Mouse (Mus musculus): Measurements from ENCODE around the gene Iqgap3. TPM values are rescaled to one million over a fixed set of nuclear protein-coding genes. Genes with fewer than 3 reads are reported as not detected.

Gene Iqgap3
- polyA plus RNA-seq (2014; fragmentation: Nextera tagmentation; extraction: Ambion mirVana): 31.2 and 32.5 TPM in 2 replicates

- no peak for TF ChIP-seq CTCF (IDR thresholded peaks at IDR 0.05; ENCODE audit: low read depth)
- ATAC-seq (ENCODE audit: insufficient read depth): peak; percentile 93
- Histone ChIP-seq H3K4me3 (ENCODE audit: low read depth, low read length) (peak within 1 kb of the TSS; percentile 75), H3K4me2 (peak within 1 kb of the TSS; percentile 81), H3K27me3 (ENCODE audit: insufficient read depth, low read length) (no peaks in the 10 kb centered on the region), H3K4me1 (ENCODE audit: insufficient read depth) (0 out of 2 replicates have a peak, but pooled peaks cover 3% of the 10 kb centered on the region), H3K36me3 (ENCODE audit: insufficient read depth) (peaks cover 28% of the 10 kb centered on the region), H3K9ac (peak within 1 kb of the TSS; percentile 70), H3K27ac (ENCODE audit: low read depth) (peak within 1 kb of the TSS; percentile 73), H3K9me3 (ENCODE audit: low read depth, low read length) (no peaks in the 10 kb centered on the region)
- DNase-seq: peak; percentile 96
- WGBS: 19% methylated on average over 33 of the region's 33 CpGs
These were observed at the start of gene Iqgap3 for GRCm38 (mm10) chr3:88081345-88082223. TSS of gene Iqgap3 (plus strand) at chr3:88081971.

- Histone ChIP-seq H3K4me3 (ENCODE audit: low read depth, low read length) (no peak overlapping the region), H3K4me2 (no peak overlapping the region), H3K9ac (no peak overlapping the region), H3K27me3 (ENCODE audit: insufficient read depth, low read length) (peaks cover 12% of the 10 kb centered on the region), H3K4me1 (ENCODE audit: insufficient read depth) (0 out of 2 replicates have a peak, but pooled peaks cover 3% of the 10 kb centered on the region), H3K36me3 (ENCODE audit: insufficient read depth) (no peaks in the 10 kb centered on the region), H3K9me3 (ENCODE audit: low read depth, low read length) (peaks cover under 1% of the 10 kb centered on the region; the same call in 1 of the 2 replicates), H3K27ac (ENCODE audit: low read depth) (no peak overlapping the region)
- WGBS: 33% methylated on average over 5 of the region's 5 CpGs
- DNase-seq: no peak
- no peak for ATAC-seq (ENCODE audit: insufficient read depth)
- no peak for TF ChIP-seq CTCF (IDR thresholded peaks at IDR 0.05; ENCODE audit: low read depth)
These were observed 48.3 kb upstream of the Iqgap3 start for GRCm38 (mm10) chr3:88033506-88033905.

DNA sequence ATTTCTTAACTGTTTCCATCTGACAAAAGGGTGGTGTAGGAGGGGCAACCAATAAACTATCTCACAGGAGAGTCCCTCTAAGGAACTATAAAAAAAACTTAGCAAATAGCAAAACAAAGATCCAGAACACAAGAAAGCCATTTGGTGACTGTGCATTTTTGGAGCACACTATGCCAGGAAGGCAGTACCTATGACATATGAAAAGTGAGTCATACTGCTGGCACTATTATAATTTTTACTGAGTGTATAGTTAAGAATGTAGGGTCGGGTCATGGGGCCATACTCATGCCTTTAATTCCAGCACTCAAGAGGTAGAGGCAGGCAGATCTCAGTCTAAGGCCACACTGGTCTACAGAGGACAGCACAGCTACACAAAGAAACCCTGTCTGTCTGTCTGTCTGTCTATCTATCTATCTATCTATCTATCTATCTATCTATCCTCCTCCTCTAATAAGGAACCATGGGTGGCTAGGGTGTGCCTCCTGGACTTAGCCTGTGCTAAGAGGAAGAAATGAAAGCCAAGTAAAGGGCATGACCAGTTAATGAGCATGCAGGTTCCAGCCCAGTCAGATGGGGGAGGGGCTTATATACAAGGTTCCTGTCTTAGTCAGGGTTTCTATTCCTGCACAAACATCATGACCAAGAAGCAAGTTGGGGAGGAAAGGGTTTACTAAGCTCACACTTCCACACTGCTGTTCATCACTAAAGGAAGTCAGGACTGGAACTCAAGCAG, 46.0 kb upstream of the Iqgap3 start:
- no peak overlapping the region for H3K9ac ChIP-seq

GRCm38 (mm10) chr3:88042661-88043421, 38.9 kb upstream of the Iqgap3 start, which contains the start of gene Gpatch4:
TSS of gene Gpatch4 (plus strand) at chr3:88043108.
- ATAC-seq (ENCODE audit: insufficient read depth) (peak; percentile 97), DNase-seq (peak; percentile 100)
- Histone ChIP-seq H3K4me3 (ENCODE audit: low read depth, low read length) (peak within 1 kb of the TSS; percentile 82), H3K27me3 (ENCODE audit: insufficient read depth, low read length) (peaks cover 2% of the 10 kb centered on the region; the same call in 1 of the 2 replicates), H3K4me1 (ENCODE audit: insufficient read depth) (no peaks in the 10 kb centered on the region), H3K9ac (peak within 1 kb of the TSS; percentile 59), H3K9me3 (ENCODE audit: low read depth, low read length) (no peaks in the 10 kb centered on the region), H3K36me3 (ENCODE audit: insufficient read depth) (0 out of 2 replicates have a peak, but pooled peaks cover 2% of the 10 kb centered on the region), H3K27ac (ENCODE audit: low read depth) (no peak within 1 kb of the TSS; the same call in 1 of the 2 replicates), H3K4me2 (peak within 1 kb of the TSS; percentile 80)
- WGBS: 7% methylated on average over 36 of the region's 36 CpGs
- TF ChIP-seq CTCF (IDR thresholded peaks at IDR 0.05; ENCODE audit: low read depth): no peak

More for the DNA sequence above, 46.0 kb upstream of the Iqgap3 start:
- WGBS: 48% methylated on average over 1 of the region's 1 CpGs
- Histone ChIP-seq H3K9me3 (ENCODE audit: low read depth, low read length) (no peaks in the 10 kb centered on the region), H3K36me3 (ENCODE audit: insufficient read depth) (no peaks in the 10 kb centered on the region), H3K27ac (ENCODE audit: low read depth) (no peak overlapping the region), H3K4me3 (ENCODE audit: low read depth, low read length) (no peak overlapping the region), H3K27me3 (ENCODE audit: insufficient read depth, low read length) (peaks cover 11% of the 10 kb centered on the region), H3K4me1 (ENCODE audit: insufficient read depth) (0 out of 2 replicates have a peak, but pooled peaks cover 3% of the 10 kb centered on the region), H3K4me2 (no peak overlapping the region)
- ATAC-seq (ENCODE audit: insufficient read depth) (no peak), DNase-seq (no peak)
- no peak for TF ChIP-seq CTCF (IDR thresholded peaks at IDR 0.05; ENCODE audit: low read depth)

DNA sequence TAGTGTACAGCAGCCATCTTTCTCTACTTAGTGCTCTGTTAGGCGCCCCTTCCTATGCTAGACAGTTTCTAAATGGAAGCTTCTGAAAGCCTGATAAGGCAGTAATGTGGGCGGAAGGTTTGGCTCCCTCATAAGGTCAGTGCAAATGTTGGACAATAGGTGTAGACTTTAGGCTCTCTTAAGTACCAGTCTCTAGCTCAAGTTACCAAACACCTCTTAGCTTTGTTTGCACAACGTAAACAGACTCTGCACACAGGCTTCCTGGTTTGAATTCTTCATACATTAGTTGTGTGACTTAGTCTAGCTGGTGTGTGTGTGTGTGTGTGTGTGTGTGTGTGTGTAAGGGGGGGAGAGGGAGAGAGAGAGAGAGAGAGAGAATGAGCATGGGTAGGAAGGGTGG, 32.2 kb upstream of the Iqgap3 start:
- TF ChIP-seq CTCF (IDR thresholded peaks at IDR 0.05; ENCODE audit: low read depth): no peak

GRCm38 (mm10) chr3:88057030-88057429, 24.7 kb upstream of the Iqgap3 start:
- ATAC-seq (ENCODE audit: insufficient read depth) (no peak), DNase-seq (no peak)
- no peaks in the 10 kb centered on the region for H3K27me3 ChIP-seq (ENCODE audit: insufficient read depth, low read length)
- peaks cover 34% of the 10 kb centered on the region for H3K36me3 ChIP-seq (ENCODE audit: insufficient read depth)
- no peak for TF ChIP-seq CTCF (IDR thresholded peaks at IDR 0.05; ENCODE audit: low read depth)
- H3K4me3 ChIP-seq (ENCODE audit: low read depth, low read length): peak overlapping the region; percentile 87; the same call in 1 of the 2 replicates
- H3K4me1 ChIP-seq (ENCODE audit: insufficient read depth): no peaks in the 10 kb centered on the region
- 75% methylated on average over 6 of the region's 6 CpGs for WGBS
- H3K27ac ChIP-seq (ENCODE audit: low read depth): no peak overlapping the region
- H3K9me3 ChIP-seq (ENCODE audit: low read depth, low read length): no peaks in the 10 kb centered on the region
- peak overlapping the region; percentile 89 for H3K4me2 ChIP-seq
- H3K9ac ChIP-seq: peak overlapping the region; percentile 88

More for the DNA sequence above, 32.2 kb upstream of the Iqgap3 start:
- no peak overlapping the region for H3K4me2 ChIP-seq
- ATAC-seq (ENCODE audit: insufficient read depth): peak; percentile 78; the same call in 1 of the 2 replicates
- peak; percentile 38 for DNase-seq
- H3K9me3 ChIP-seq (ENCODE audit: low read depth, low read length): no peaks in the 10 kb centered on the region
- WGBS: 26% methylated on average over 3 of the region's 3 CpGs
- no peak overlapping the region for H3K4me3 ChIP-seq (ENCODE audit: low read depth, low read length)
- H3K4me1 ChIP-seq (ENCODE audit: insufficient read depth): no peaks in the 10 kb centered on the region
- no peak overlapping the region for H3K9ac ChIP-seq
- H3K27ac ChIP-seq (ENCODE audit: low read depth): no peak overlapping the region
- peaks cover 26% of the 10 kb centered on the region for H3K36me3 ChIP-seq (ENCODE audit: insufficient read depth)
- H3K27me3 ChIP-seq (ENCODE audit: insufficient read depth, low read length): no peaks in the 10 kb centered on the region

All from lung, embryonic 14.5 days (tissue).